Mouse (Mus musculus) cerebellum, adult 2 months (tissue): ENCODE measurements around the gene Tpi1.

Source experiments
- CTCF ChIP-seq: fragments of 200-500 bp; IDR thresholded peaks from 2 replicates; pipeline ENCODE4 v1.5.1; 2011; ENCODE audit warnings: low read depth, mild to moderate bottlenecking, control low read depth, low read length, moderate library complexity, borderline replicate concordance; ENCODE audit not compliant: insufficient read depth
- POLR2A ChIP-seq: fragments of 200-500 bp; IDR thresholded peaks from 2 replicates; pipeline ENCODE4 v1.6.1; 2011; ENCODE audit warnings: low read length, control low read depth, borderline replicate concordance; ENCODE audit not compliant: insufficient read depth

DNA sequence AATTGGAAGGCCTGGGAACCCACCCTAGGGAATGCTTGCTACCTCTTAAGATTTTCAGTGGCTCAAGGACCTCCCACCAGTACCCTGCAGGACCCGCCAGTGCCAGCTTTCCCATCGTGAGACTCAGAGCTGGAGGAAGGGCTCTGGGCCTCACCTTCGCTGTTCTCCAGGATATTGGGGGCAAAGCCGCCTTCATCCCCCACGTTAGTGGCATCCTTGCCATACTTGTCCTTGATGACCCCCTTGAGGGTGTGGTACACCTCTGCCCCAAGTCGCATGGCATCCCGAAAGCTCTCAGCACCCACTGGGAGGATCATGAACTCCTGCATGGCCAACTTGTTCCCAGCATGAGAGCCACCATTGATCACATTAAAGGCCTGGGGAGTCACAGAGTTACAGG, 48.1 kb downstream of the Tpi1 start:
- no peak for TF ChIP-seq CTCF
- TF ChIP-seq POLR2A = no peak
